Mouse (Mus musculus) adrenal gland, adult 18-20 months (tissue): ENCODE measurements around the gene Schip1. TPM values are rescaled to one million over a fixed set of nuclear protein-coding genes. Genes with fewer than 3 reads are reported as not detected.

ENCODE experiments used
- DNase-seq, 2 experiments: peaks; one replicate each; pipeline ENCODE4 v3.0.0; 2021 to 2022; ENCODE audit warnings: low spot score in 2 of 2
- total RNA-seq, 2 experiments: library from RNA; stranded (reverse); gene quantifications; 1 replicate in 1 of 2; 2 replicates in 1 of 2; pipeline ENCODE4 v1.2.3; 2021

The Schip1 gene
- total RNA-seq, 2 experiments from 2014 or later: 7.1 to 10.1 TPM

GRCm38 (mm10) chr3:68541688-68542087 lies 477.1 kb downstream of the Schip1 start:
- no peak for DNase-seq

- DNase-seq: peak; percentile 40 to 42
These were observed 478.4 kb downstream of the Schip1 start for GRCm38 (mm10) chr3:68542944-68543501.

DNA sequence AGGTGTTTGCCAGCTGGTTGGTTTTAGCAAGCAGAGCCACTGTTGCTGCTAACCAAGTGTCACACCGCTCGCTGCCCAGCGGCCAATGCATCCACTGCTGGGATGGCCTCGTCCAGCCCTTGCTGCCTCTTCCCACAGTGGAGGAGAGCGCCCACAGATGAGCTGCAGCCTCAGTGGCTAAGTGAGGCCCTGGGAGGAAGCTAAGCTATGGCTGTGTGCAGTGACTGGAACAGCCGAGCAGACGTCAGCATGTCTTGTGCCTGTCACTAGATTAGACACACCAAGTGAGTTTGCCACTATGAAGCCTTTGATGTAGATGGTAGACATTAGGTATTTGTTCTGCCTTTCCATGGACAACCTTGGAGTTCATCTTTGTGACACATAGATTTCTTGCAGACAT lies 480.2 kb downstream of the Schip1 start:
- no peak for DNase-seq

DNA sequence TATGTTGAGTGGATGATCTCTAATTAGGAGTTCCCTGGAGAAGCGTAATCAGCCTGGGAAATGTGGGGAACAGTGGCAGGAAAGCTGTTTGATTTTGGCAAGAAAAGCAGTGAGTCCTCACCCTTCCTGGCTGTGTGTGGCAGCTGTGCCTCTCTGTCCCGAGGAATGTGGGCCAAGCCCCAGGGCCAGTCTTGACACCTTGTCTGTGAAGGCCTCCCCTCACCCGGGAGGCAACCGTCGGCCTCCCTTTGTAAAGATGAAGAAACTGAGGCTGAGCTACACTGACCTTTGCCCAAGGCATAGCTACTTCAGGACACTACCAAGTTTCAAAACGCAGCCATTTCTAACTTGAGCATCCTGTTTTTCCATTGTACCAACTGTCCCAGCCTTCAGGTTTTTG lies 481.3 kb downstream of the Schip1 start:
- DNase-seq: no peak

DNA sequence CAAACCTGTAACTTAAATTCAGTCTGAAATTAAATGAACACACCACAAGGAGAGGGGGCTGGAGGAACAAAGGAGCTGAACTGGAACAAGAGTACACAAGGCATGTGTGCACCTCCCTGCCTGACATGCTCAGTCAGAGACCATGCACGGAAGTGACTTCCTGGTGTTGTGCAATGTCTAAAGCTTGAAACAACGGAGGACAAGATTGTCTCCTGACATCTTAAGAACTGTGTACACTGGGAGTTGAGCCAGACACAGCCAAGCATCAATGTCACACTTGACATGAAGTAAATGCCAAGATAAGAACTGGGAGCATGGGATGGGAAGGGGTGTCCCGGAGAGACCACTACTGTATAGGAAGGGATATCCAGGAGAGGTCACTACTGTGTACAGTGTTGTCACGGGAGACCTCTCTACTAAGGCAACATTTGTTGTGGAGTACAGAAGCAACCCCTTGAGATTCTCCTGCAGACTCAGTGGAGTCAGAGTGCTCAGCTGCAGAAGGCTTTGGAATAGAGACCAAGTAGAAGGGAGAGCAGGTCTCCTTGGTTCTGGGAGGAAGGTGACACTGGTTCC lies 490.6 kb downstream of the Schip1 start:
- no peak for DNase-seq

DNA sequence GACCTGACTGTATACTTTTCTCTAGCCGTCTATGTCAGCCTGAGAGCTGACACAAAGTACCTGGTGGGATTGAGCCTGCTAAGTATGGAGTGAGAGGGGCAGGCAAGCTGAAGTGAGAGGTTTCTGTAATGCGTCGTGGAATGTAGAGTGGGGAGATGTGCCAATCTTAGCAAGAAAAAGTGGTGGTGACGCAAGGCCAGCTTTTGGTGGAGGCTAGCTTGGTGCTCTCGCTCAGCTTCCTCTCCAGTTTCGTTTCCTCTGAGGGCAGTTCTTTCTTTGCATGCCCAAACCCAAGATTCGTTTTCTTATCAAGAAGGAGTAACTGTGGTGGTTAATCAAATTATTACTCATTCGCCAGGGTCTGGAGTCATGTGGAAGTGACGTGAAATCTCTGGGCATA lies 492.3 kb downstream of the Schip1 start:
- DNase-seq: no peak

DNA sequence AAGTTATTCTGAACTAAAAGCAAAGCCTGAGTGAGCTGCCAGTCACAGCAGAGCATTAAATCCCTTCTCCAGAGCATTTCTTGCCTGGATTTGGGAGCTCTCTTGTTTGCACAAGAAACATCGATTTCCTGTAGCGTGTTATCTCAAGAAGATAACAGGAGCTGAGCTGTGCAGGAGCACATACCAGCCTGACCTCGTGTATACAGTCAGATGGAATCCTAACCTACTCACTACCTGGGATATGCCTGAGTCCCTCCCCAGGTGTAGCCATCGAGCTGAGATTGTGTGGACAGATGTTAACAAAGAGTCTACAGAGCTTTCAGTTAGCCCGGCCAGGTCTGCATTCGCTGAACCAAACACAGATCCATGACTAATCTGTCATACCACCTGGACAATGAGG lies 494.1 kb downstream of the Schip1 start:
- no peak for DNase-seq

- no peak for DNase-seq
These were observed 495.5 kb downstream of the Schip1 start for GRCm38 (mm10) chr3:68560057-68560456.

- DNase-seq: no peak
These were observed 498.2 kb downstream of the Schip1 start for GRCm38 (mm10) chr3:68562838-68563237.

GRCm38 (mm10) chr3:68563922-68564321 lies 499.3 kb downstream of the Schip1 start:
- peak in 1 of 2 experiments; percentile 40 for DNase-seq

DNA sequence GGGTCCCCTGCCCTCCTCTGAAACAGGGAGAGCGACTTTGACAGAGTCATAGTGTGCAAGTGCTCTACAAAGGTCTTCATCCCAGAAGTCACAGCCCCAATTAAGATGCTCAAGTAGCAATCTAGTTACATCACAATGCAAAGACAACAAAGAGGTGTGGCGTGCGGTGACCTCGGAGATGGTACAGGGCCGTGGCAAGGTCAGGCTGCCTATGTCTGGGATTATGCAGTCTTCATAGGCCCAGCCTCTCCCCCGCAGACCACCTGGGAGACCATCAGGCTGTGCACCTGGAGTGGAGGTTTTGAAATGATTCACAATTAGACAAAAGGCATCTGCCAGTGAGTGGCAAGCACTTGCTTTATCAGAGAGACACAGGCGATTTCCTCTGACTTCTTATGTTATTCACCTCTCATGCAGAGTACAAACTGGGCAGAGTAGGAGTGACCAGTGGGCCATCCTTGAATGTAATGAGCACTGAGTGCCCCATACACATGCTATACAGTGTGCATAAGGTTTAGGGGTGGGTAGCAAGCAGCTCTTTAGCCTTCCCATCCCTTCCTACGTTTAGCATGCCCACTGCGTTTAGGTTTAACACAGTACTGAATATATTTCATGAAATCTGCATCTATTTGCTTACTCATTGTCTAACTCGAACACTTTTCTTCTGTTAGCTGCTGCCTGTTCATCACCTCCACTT lies 500.5 kb downstream of the Schip1 start:
- no peak for DNase-seq

- no peak for DNase-seq
These were observed 501.1 kb downstream of the Schip1 start for GRCm38 (mm10) chr3:68565675-68566055.

- no peak for DNase-seq
These were observed 503.0 kb downstream of the Schip1 start for GRCm38 (mm10) chr3:68567581-68567980.

DNA sequence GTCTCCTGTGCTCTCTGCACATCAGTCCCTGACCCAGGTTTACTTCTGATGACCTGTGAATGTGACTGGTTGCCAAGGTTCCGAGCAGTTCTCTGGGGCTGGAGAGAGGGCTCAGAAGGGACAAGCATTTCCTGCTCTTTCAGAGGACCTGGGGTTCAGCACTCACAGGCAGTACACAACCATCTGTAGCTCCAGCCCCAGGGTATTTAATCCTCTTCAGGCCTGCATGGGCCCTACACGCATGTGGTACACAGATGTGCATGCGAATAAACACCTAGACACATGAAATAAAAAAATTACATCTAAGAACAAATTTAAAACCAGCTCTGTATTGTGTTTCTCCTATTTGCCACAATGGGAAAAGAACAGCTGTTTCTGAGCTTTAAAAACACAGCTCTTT lies 503.5 kb downstream of the Schip1 start:
- no peak for DNase-seq

DNA sequence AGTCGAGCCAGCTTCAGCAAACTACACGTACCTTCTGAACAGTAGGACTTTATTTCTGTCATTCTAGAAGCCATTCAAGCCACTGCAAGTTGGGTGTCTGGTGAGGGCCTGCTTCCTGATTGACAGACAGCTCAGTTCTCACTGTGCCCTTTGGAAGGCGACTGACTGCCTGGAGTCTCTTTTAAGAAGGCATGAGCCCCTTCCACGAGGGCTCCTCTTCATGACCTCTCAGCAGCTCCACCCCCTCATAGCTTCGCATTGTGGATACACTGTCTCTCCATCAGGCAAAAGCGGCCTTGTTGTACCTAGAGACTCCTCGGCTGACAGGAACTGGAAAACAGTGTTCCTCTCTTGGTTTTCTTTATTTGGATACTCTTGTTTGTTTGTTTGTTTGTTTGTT lies 504.1 kb downstream of the Schip1 start:
- no peak for DNase-seq

DNA sequence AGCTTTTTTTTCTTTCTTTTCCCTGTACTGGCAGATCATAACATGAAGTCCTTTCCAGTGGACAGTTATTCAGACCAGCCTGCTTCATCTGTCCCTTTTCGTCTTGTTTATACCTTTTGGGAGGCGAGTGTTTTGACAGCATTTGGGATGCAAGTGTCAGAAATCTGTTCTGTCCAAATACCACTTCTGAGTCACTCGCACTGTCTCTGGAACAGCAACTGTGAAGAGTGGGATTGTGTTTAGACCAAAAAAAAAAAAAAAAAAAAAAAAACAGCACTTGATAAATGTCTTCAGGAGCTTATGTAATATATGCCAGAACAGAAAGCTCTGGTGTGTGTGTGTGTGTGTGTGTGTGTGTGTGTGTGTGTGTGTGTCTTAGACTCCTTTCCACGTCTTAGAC lies 505.7 kb downstream of the Schip1 start:
- DNase-seq: no peak

GRCm38 (mm10) chr3:68572249-68573225 lies 507.9 kb downstream of the Schip1 start:
- DNase-seq: peak in 1 of 2 experiments; percentile 27

- no peak for DNase-seq
These were observed 508.6 kb downstream of the Schip1 start for GRCm38 (mm10) chr3:68573226-68573624.

- DNase-seq: no peak
These were observed 509.5 kb downstream of the Schip1 start for GRCm38 (mm10) chr3:68574097-68574496.

DNA sequence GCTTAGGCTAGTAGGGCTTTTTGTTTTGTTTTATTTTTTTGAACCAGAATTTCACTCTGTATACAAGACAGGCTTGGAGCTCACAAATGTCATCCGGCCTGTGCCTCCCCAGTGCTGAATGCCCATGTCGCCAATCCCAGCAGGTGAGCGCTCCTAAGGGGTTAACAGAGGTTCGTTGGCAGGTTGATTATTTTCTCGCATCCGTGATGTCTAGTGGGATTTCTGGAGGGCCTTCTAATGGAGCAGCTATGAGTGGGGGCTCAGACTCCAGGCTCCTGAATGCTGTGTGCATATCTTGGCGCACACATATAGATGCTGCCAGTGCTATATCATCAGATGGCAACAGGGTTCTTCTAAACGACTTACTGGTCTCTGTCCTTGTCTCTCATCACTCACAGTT lies 510.0 kb downstream of the Schip1 start:
- DNase-seq: no peak

- no peak for DNase-seq
These were observed 511.2 kb downstream of the Schip1 start for GRCm38 (mm10) chr3:68575636-68576340.
